In genomic region chr15:95943470-95943869, GRCm38 (mm10) we compare ENCODE assay signal across 9 mouse cellular contexts.
DNase-seq lines count a peak whose midpoint lies in the region; ATAC-seq and TF ChIP-seq lines count a peak whose summit lies in the region.
"Had no signal": no experiment of that assay in that cellular context is flagged by ENCODE, and none has a peak within 500 bp of the region (broad histone marks: within the 10 kb centered on the region; RNA-seq: fewer than 3 reads in every experiment).

No protein-coding gene starts in this region.

- H3K4me3 ChIP-seq in gastrocnemius, adult 2 months: no peak overlapping the region
- no peak overlapping the region for H3K4me3 ChIP-seq in ES-Bruce4 (ENCODE audit: low read depth, low read length)
- H3K4me3 ChIP-seq: limb, embryonic 12.5 days had no signal

- H3K9ac ChIP-seq in ES-Bruce4 (ENCODE audit: low read depth, poor library complexity, severe bottlenecking): no peak overlapping the region
- H3K9ac ChIP-seq: limb, embryonic 12.5 days had no signal

- no peaks in the 10 kb centered on the region for H3K9me3 ChIP-seq in ES-Bruce4 (replicated peaks; ENCODE audit: control insufficient read depth, insufficient read depth, low read length, poor library complexity, severe bottlenecking)

- no peaks in the 10 kb centered on the region for H3K4me1 ChIP-seq in ES-Bruce4 (ENCODE audit: control insufficient read depth, insufficient read depth, low read length)

- TF ChIP-seq CTCF in gastrocnemius, adult 2 months (IDR thresholded peaks at IDR 0.05): peak; percentile 70
- peak; percentile 81 for TF ChIP-seq CTCF in ES-Bruce4 (IDR thresholded peaks at IDR 0.05; ENCODE audit: low read depth, low read length)

- TF ChIP-seq POLR2A in ES-Bruce4 (IDR thresholded peaks at IDR 0.05; ENCODE audit: insufficient read depth, low read length): no peak

- peak; percentile 37; the same call in 1 of the 2 replicates for ATAC-seq in granulocyte monocyte progenitor cell, adult 5-6 weeks (replicated peaks; ENCODE audit: poor library complexity, severe bottlenecking)

- no peaks in the 10 kb centered on the region for H3K36me3 ChIP-seq in ES-Bruce4 (ENCODE audit: control insufficient read depth, insufficient read depth, low read length, poor library complexity, severe bottlenecking)

- peak; percentile 51 for DNase-seq in gastrocnemius, adult 2 months
- no peak for DNase-seq in gastrocnemius, postnatal 25 days
- peak; percentile 48 for DNase-seq in lung, postnatal 10 days
- DNase-seq in right cerebral cortex, adult 18-20 months: no peak
- no peak for DNase-seq in left cerebral cortex, postnatal 14 days (ENCODE audit: low spot score in 2 of 2)
- no peak for DNase-seq in layer of hippocampus, postnatal 10 days (ENCODE audit: low spot score in 2 of 2)

- H3K27ac ChIP-seq in gastrocnemius, adult 2 months: no peak overlapping the region
- H3K27ac ChIP-seq in ES-Bruce4 (ENCODE audit: insufficient read depth, low read length): no peak overlapping the region
- H3K27ac ChIP-seq: limb, embryonic 12.5 days had no signal

- TF ChIP-seq EP300 in ES-Bruce4 (IDR thresholded peaks at IDR 0.05; ENCODE audit: insufficient read depth, low read depth, low read length): no peak

- intact Hi-C loops in gastrocnemius, adult 2 months (cut with DNase I): loop anchor here (2.0 kb wide), 1 partner anchor 171 kb away; no protein-coding TSS in a partner anchor
- intact Hi-C loops in left cerebral cortex, postnatal 14 days (cut with DNase I): loop anchor here (10.0 kb wide), 1 partner anchor 169 kb away; no protein-coding TSS in a partner anchor

- H3K27me3 ChIP-seq in ES-Bruce4 (ENCODE audit: control insufficient read depth, insufficient read depth, low read length, poor library complexity, severe bottlenecking): no peaks in the 10 kb centered on the region
- H3K27me3 ChIP-seq: limb, embryonic 12.5 days had no signal

Comparison
In these comparisons a context has a peak if more than half of its experiments do, and no peak if none do; other contexts are left out.
1. DNase-seq: peak in gastrocnemius, adult 2 months (single experiment) and lung, postnatal 10 days (single experiment); none in gastrocnemius, postnatal 25 days (single experiment), right cerebral cortex, adult 18-20 months (single experiment), left cerebral cortex, postnatal 14 days (0 of 2) and layer of hippocampus, postnatal 10 days (0 of 2).